Mouse (Mus musculus) hindbrain, embryonic 16.5 days (tissue): Measurements from ENCODE around the gene Slc38a10. TPM values are rescaled to one million over a fixed set of nuclear protein-coding genes. Genes with fewer than 3 reads are reported as not detected.

ENCODE experiments used
- ATAC-seq: fragments of 200-750 bp; cut with Nextera tagmentation; 2 replicates; pipeline ENCODE4 v1.8.0; 2017; ENCODE audit warnings: moderate TSS enrichment, moderate library complexity
- H3K27ac ChIP-seq: fragments of 300-500 bp; sonication (generic); 2 replicates; pipeline ENCODE4 v1.5.1; 2014; ENCODE audit warnings: low read depth, mild to moderate bottlenecking, control low read depth, low read length, moderate library complexity
- H3K27me3 ChIP-seq: fragments of 300-500 bp; sonication (generic); replicated peaks from 2 replicates; pipeline ENCODE4 v1.6.1; 2014; ENCODE audit warnings: low read length; ENCODE audit not compliant: control insufficient read depth, insufficient read depth
- H3K36me3 ChIP-seq: fragments of 300-500 bp; sonication (generic); 2 replicates; pipeline ENCODE4 v1.6.1; 2014; ENCODE audit warnings: mild to moderate bottlenecking, low read length, moderate library complexity, mixed read lengths; ENCODE audit not compliant: control insufficient read depth, insufficient read depth
- H3K4me1 ChIP-seq: fragments of 300-500 bp; sonication (generic); 2 replicates; pipeline ENCODE4 v1.6.1; 2014; ENCODE audit warnings: low read depth, low read length; ENCODE audit not compliant: control insufficient read depth, insufficient read depth
- H3K4me2 ChIP-seq: fragments of 300-500 bp; sonication (generic); 2 replicates; pipeline ENCODE4 v1.6.1; 2014; ENCODE audit warnings: mild to moderate bottlenecking, low read length, control low read depth, moderate library complexity
- H3K4me3 ChIP-seq: fragments of 300-500 bp; sonication (generic); 2 replicates; pipeline ENCODE4 v1.5.1; 2014; ENCODE audit warnings: mild to moderate bottlenecking, low read length, control low read depth, moderate library complexity
- H3K9ac ChIP-seq: fragments of 300-500 bp; sonication (generic); 2 replicates; pipeline ENCODE4 v1.6.1; 2014; ENCODE audit warnings: low read depth, mild to moderate bottlenecking, control low read depth, low read length, moderate library complexity
- H3K9me3 ChIP-seq: fragments of 300-500 bp; sonication (generic); 2 replicates; pipeline ENCODE4 v1.6.1; 2014; ENCODE audit warnings: mild to moderate bottlenecking, low read length, moderate library complexity; ENCODE audit not compliant: control insufficient read depth
- WGBS: fragments of 180-500 bp; shearing (Covaris S2); extraction: QIAGEN DNeasy Blood & Tissue Kit; methylation state at CpG from one replicate; pipeline ENCODE4 v1.1.7; 2014; 5-methylcytosine and 5-hydroxymethylcytosine counted together
- polyA plus RNA-seq: library from polyadenylated mRNA; unstranded; fragments of >200 nt; fragmentation: Nextera tagmentation; extraction: Ambion mirVana; gene quantifications from 2 replicates; pipeline ENCODE4 v1.2.1, GENCODE M21; 2015

Slc38a10 gene
- polyA plus RNA-seq, 1 experiment from 2014 or later, result 114 TPM

DNA sequence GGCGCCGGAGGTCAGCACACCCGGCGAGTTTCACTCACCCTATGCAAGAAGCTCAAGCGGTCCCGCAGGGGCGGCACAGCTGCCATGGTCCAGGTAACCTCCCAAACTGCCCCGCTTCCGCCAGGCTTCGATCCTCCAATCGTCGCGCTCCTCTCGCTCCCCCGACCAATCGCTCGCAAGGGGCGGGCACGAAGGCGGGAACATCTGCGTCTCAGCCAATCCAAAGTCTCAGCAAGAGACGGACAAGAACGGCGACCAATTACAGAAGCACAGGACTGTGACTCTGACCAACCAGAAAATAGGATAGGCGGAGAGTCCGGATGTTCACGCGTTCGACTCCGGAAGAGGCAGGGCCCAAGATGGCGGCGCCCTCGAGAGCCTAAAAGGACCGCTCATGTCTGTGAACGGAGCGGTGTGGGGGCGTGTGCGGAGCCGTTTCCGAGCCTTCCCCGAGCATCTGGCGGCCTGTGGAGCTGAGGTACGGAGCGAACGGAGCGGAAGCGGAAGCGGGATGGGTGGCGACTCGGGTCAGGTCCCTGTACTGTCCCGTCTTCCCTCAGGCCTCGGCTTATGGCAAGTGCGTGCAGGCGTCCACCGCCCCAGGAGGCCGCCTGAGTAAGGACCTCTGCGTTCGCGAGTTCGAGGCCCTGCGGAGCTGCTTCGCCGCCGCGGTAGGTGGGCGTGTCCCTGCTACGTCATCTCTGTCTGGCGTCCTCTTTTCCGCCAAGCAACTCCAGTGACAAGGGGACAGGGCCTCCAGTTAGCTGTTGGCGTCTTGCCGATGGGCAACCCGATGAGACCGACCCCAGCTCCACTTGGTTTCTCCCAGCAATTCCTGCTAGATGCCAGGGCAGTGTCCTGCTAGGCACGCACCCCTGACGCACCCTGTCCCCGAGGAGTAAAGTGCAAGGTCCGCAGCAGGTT, 52.3 kb downstream of the Slc38a10 start, which contains the start of the genes Tepsin and Ndufaf8:
Gene Tepsin (minus strand): TSS at position 144 of the 924 bp plus-strand sequence.
Gene Ndufaf8 (plus strand): TSS at position 341 of the 924 bp plus-strand sequence.
- H3K36me3 ChIP-seq, result peaks cover 12% of the 10 kb centered on the region
- H3K4me1 ChIP-seq, result peaks cover 23% of the 10 kb centered on the region
- peak within 1 kb of the TSS; percentile 94 for H3K27ac ChIP-seq
- peak within 1 kb of the TSS; percentile 65 for H3K4me3 ChIP-seq
- peak within 1 kb of the TSS; percentile 88 for H3K4me2 ChIP-seq
- under 1% methylated on average over 76 of the region's 77 CpGs for WGBS
- peak within 1 kb of the TSS; percentile 88 for H3K9ac ChIP-seq
- H3K9me3 ChIP-seq, result no peaks in the 10 kb centered on the region
- no peaks in the 10 kb centered on the region for H3K27me3 ChIP-seq
- peak; percentile 98 for ATAC-seq

GRCm38 (mm10) chr11:120092817-120093591, 58.1 kb downstream of the Slc38a10 start:
- H3K9me3 ChIP-seq, result no peaks in the 10 kb centered on the region
- ATAC-seq, result no peak
- peaks cover 7% of the 10 kb centered on the region for H3K4me1 ChIP-seq
- no peak overlapping the region for H3K4me2 ChIP-seq
- peaks cover 38% of the 10 kb centered on the region for H3K36me3 ChIP-seq
- no peak overlapping the region for H3K4me3 ChIP-seq
- H3K9ac ChIP-seq, result no peak overlapping the region
- no peak overlapping the region for H3K27ac ChIP-seq
- no peaks in the 10 kb centered on the region for H3K27me3 ChIP-seq
- 79% methylated on average over 23 of the region's 23 CpGs for WGBS

- Histone ChIP-seq H3K4me1 (peaks cover 8% of the 10 kb centered on the region), H3K36me3 (peaks cover 35% of the 10 kb centered on the region), H3K4me3 (no peak overlapping the region), H3K4me2 (no peak overlapping the region), H3K9me3 (no peaks in the 10 kb centered on the region), H3K27me3 (no peaks in the 10 kb centered on the region), H3K27ac (no peak overlapping the region), H3K9ac (no peak overlapping the region)
- no peak for ATAC-seq
- 89% methylated on average over 4 of the region's 4 CpGs for WGBS
Observed at GRCm38 (mm10) chr11:120090661-120091060, 60.5 kb downstream of the Slc38a10 start.

DNA sequence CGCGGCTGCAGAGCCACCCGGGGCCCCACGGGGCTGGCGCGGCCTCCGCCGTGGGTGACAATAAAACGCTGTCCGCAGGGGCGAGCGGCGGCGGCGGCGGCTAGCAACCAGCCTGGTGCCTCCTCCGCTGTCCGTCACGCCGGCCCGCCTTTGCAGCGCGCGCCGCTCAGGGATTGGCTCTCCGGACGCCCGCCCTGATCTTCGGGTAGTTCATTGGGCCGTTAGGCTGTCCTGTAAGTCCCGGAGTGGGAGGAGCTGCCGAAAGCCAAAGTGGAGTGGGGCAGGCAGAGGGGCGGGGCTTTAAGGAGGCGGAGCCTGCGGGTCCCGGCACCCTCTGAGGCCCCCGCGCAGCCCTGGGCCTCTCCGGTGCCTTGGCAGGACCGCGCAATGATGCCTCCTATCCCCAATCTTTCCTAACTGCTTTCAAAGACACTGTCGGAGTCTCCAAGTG, 64.4 kb downstream of the Slc38a10 start, which contains the start of gene Cep131:
Gene Cep131 (minus strand): TSS at position 126 of the 451 bp plus-strand sequence.
- Histone ChIP-seq H3K9ac (peak within 1 kb of the TSS; percentile 99), H3K27me3 (no peaks in the 10 kb centered on the region), H3K4me2 (peak within 1 kb of the TSS; percentile 95), H3K4me1 (peaks cover 14% of the 10 kb centered on the region), H3K36me3 (peaks cover 20% of the 10 kb centered on the region), H3K4me3 (peak within 1 kb of the TSS; percentile 95), H3K9me3 (no peaks in the 10 kb centered on the region), H3K27ac (peak within 1 kb of the TSS; percentile 88)
- ATAC-seq, result peak; percentile 99
- WGBS, result under 1% methylated on average over 41 of the region's 42 CpGs

GRCm38 (mm10) chr11:120085891-120086627, 65.1 kb downstream of the Slc38a10 start:
- Histone ChIP-seq H3K27ac (peak overlapping the region; percentile 88), H3K4me2 (peak overlapping the region; percentile 95), H3K4me3 (peak overlapping the region; percentile 95), H3K36me3 (peaks cover 14% of the 10 kb centered on the region), H3K9ac (peak overlapping the region; percentile 99), H3K4me1 (peaks cover 14% of the 10 kb centered on the region), H3K27me3 (no peaks in the 10 kb centered on the region), H3K9me3 (no peaks in the 10 kb centered on the region)
- under 1% methylated on average over 24 of the region's 25 CpGs for whole genome bisulfite sequencing
- ATAC-seq, result peak; percentile 6; the same call in 1 of the 2 replicates

GRCm38 (mm10) chr11:120080282-120080681, 70.9 kb downstream of the Slc38a10 start:
- Histone ChIP-seq H3K4me1 (peaks cover 2% of the 10 kb centered on the region), H3K36me3 (peaks cover 38% of the 10 kb centered on the region), H3K9ac (no peak overlapping the region), H3K9me3 (no peaks in the 10 kb centered on the region), H3K4me3 (no peak overlapping the region), H3K4me2 (no peak overlapping the region), H3K27me3 (no peaks in the 10 kb centered on the region), H3K27ac (no peak overlapping the region)
- ATAC-seq, result no peak
- 92% methylated on average over 6 of the region's 6 CpGs for WGBS

DNA sequence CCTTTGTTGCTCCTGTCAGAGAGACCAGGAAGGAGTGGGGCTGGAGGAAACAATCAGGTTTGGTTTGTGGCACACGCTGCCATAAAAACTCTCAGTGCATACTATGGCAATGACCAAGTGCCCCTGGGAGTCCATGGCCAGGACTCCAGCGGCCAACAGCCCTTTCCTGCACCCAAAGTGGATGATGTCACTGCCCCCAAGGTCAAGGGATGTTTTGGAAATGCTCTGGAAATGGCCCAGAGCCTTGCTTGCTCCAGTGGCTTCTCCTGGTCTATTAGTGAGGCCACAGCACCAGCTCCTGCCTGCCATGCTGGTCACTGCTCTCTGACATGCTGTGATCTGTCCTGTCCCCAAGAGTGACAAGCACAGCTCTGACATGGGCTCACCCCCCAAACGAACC, 75.0 kb downstream of the Slc38a10 start:
- Histone ChIP-seq H3K9me3 (no peaks in the 10 kb centered on the region), H3K27ac (no peak overlapping the region), H3K36me3 (peaks cover 49% of the 10 kb centered on the region), H3K4me2 (no peak overlapping the region), H3K4me1 (no peaks in the 10 kb centered on the region), H3K9ac (no peak overlapping the region), H3K4me3 (no peak overlapping the region), H3K27me3 (no peaks in the 10 kb centered on the region)
- ATAC-seq, result no peak
- 85% methylated on average over 3 of the region's 3 CpGs for WGBS

DNA sequence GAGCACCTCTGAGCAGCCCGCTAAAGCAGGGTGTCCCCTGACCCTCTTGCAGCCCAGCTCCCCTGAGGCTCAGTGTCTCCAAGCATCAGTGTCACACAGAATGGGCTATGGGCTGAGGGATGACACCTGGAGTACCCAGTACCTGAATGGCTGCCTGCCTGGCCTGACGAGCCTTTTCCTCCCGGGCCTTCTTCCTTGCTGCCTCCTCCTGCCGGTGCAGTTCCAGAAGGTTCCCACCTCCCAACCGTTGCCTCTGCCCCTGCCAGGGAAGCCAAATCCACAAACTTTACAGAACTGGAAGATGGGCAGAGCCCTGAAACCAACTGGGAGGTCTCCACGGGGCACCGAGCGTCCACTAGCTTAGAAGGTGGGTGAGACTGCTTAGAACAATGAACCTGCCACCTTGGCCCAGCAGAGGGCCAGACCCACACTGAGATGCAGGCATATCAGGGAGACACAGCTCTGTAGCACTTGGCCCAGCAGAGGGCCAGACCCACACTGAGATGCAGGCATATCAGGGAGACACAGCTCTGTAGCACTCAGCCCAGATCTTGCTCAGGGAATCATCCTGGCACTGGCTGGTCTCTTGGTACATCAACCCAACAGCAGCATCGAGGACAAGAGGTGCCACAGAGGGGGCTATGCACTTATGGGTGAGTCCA, 78.0 kb downstream of the Slc38a10 start:
- ATAC-seq, result no peak
- Histone ChIP-seq H3K9ac (no peak overlapping the region), H3K4me3 (no peak overlapping the region), H3K27ac (no peak overlapping the region), H3K27me3 (no peaks in the 10 kb centered on the region), H3K9me3 (no peaks in the 10 kb centered on the region), H3K4me1 (no peaks in the 10 kb centered on the region; the same call in 1 of the 2 replicates), H3K4me2 (no peak overlapping the region), H3K36me3 (peaks cover 48% of the 10 kb centered on the region)
- 95% methylated on average over 9 of the region's 9 CpGs for WGBS
